Mouse (Mus musculus): ENCODE data around the gene Gosr2.

The Gosr2 gene

GRCm38 (mm10) chr11:103697565-103698176, at the start of gene Gosr2:
Gosr2 (minus strand) TSS chr11:103697898.
- DNase-seq (ENCODE audit: low spot score): peak; percentile 54

GRCm38 (mm10) chr11:103735046-103735781, 37.5 kb upstream of the Gosr2 start:
- DNase-seq (ENCODE audit: low spot score): no peak

GRCm38 (mm10) chr11:103734411-103735045, 36.8 kb upstream of the Gosr2 start:
- no peak for DNase-seq (ENCODE audit: low spot score)

GRCm38 (mm10) chr11:103733961-103734360, 36.3 kb upstream of the Gosr2 start:
- no peak for DNase-seq (ENCODE audit: low spot score)

- no peak for DNase-seq (ENCODE audit: low spot score)
Measured at GRCm38 (mm10) chr11:103733069-103733468, 35.4 kb upstream of the Gosr2 start.

- DNase-seq (ENCODE audit: low spot score): no peak
Measured at GRCm38 (mm10) chr11:103732306-103732705, 34.6 kb upstream of the Gosr2 start.

GRCm38 (mm10) chr11:103731594-103731993, 33.9 kb upstream of the Gosr2 start:
- DNase-seq (ENCODE audit: low spot score): no peak

- no peak for DNase-seq (ENCODE audit: low spot score)
Measured at GRCm38 (mm10) chr11:103729282-103729985, 31.7 kb upstream of the Gosr2 start.

- no peak for DNase-seq (ENCODE audit: low spot score)
Measured at GRCm38 (mm10) chr11:103724331-103724771, 26.7 kb upstream of the Gosr2 start.

- DNase-seq (ENCODE audit: low spot score): no peak
Measured at GRCm38 (mm10) chr11:103722040-103722481, 24.4 kb upstream of the Gosr2 start.

- no peak for DNase-seq (ENCODE audit: low spot score)
Measured at GRCm38 (mm10) chr11:103721468-103722039, 23.9 kb upstream of the Gosr2 start.

- DNase-seq (ENCODE audit: low spot score): no peak
Measured at GRCm38 (mm10) chr11:103719436-103719835, 21.7 kb upstream of the Gosr2 start.

GRCm38 (mm10) chr11:103716971-103717370, 19.3 kb upstream of the Gosr2 start:
- no peak for DNase-seq (ENCODE audit: low spot score)

GRCm38 (mm10) chr11:103714074-103714473, 16.4 kb upstream of the Gosr2 start:
- DNase-seq (ENCODE audit: low spot score): no peak

- no peak for DNase-seq (ENCODE audit: low spot score)
Measured at GRCm38 (mm10) chr11:103711851-103712587, 14.3 kb upstream of the Gosr2 start.

- no peak for DNase-seq (ENCODE audit: low spot score)
Measured at GRCm38 (mm10) chr11:103709982-103710381, 12.3 kb upstream of the Gosr2 start.

GRCm38 (mm10) chr11:103707005-103707404, 9.3 kb upstream of the Gosr2 start:
- no peak for DNase-seq (ENCODE audit: low spot score)

- DNase-seq (ENCODE audit: low spot score): no peak
Measured at GRCm38 (mm10) chr11:103698226-103698625, 528 bp upstream of the Gosr2 start.

- DNase-seq (ENCODE audit: low spot score): no peak
Measured at GRCm38 (mm10) chr11:103696851-103697564, 690 bp downstream of the Gosr2 start.

- DNase-seq (ENCODE audit: low spot score): no peak
Measured at GRCm38 (mm10) chr11:103693241-103693640, 4.5 kb downstream of the Gosr2 start.

GRCm38 (mm10) chr11:103691036-103691435, 6.7 kb downstream of the Gosr2 start:
- no peak for DNase-seq (ENCODE audit: low spot score)

Measured in urinary bladder, postnatal 10 days (tissue).